Mouse (Mus musculus) heart, adult 2 months (tissue): Measurements from ENCODE around the gene Gpr4.

Experiments used
- CTCF ChIP-seq: fragments of 200-600 bp; IDR thresholded peaks from 2 replicates; pipeline ENCODE4 v1.8.1; 2022; ENCODE audit warnings: antibody characterized with exemption, mild to moderate bottlenecking, moderate library complexity
- EP300 ChIP-seq: fragments of 200-500 bp; IDR thresholded peaks from 2 replicates; pipeline ENCODE4 v1.6.1; 2011; ENCODE audit warnings: low read depth, low read length, control low read depth; ENCODE audit not compliant: insufficient read depth
- POLR2A ChIP-seq: fragments of 200-500 bp; IDR thresholded peaks from 2 replicates; pipeline ENCODE4 v1.6.1; 2011; ENCODE audit warnings: mild to moderate bottlenecking, low read depth, low read length, control low read depth; ENCODE audit not compliant: insufficient read depth

- TF ChIP-seq CTCF (no peak), POLR2A (no peak), EP300 (no peak)
These were observed 1.2 kb upstream of the Gpr4 start for GRCm38 (mm10) chr7:19211041-19211675.
